Mouse (Mus musculus) right cerebral cortex, postnatal 10 days (tissue): ENCODE results near the gene Cemip.

Source experiments
- DNase-seq, 2 experiments: peaks; one replicate each; pipeline ENCODE4 v3.0.0; 2021; ENCODE audit warnings: low spot score in 2 of 2

Gene Cemip

GRCm38 (mm10) chr7:83966047-83966818 lies 120.1 kb downstream of the Cemip start:
- no peak for DNase-seq

GRCm38 (mm10) chr7:83965181-83965580 lies 121.1 kb downstream of the Cemip start:
- DNase-seq = no peak

GRCm38 (mm10) chr7:83952511-83952910 lies 133.8 kb downstream of the Cemip start:
- no peak for DNase-seq

- DNase-seq = no peak
Observed at GRCm38 (mm10) chr7:83951327-83951726, 135.0 kb downstream of the Cemip start.

GRCm38 (mm10) chr7:83949662-83950061 lies 136.6 kb downstream of the Cemip start:
- no peak for DNase-seq

GRCm38 (mm10) chr7:83948743-83949142 lies 137.6 kb downstream of the Cemip start:
- DNase-seq = no peak

- DNase-seq = no peak
Observed at GRCm38 (mm10) chr7:83941701-83942101, 144.6 kb downstream of the Cemip start.

GRCm38 (mm10) chr7:83940136-83940535 lies 146.2 kb downstream of the Cemip start:
- no peak for DNase-seq

- no peak for DNase-seq
Observed at GRCm38 (mm10) chr7:83939017-83939721, 147.1 kb downstream of the Cemip start.

GRCm38 (mm10) chr7:83921637-83922036 lies 164.7 kb downstream of the Cemip start:
- DNase-seq = no peak

GRCm38 (mm10) chr7:83920241-83920640 lies 166.1 kb downstream of the Cemip start:
- DNase-seq = no peak

- DNase-seq = peak; percentile 86 to 93
Observed at GRCm38 (mm10) chr7:83914566-83914965, 171.7 kb downstream of the Cemip start.

- no peak for DNase-seq
Observed at GRCm38 (mm10) chr7:83913995-83914394, 172.3 kb downstream of the Cemip start.

- DNase-seq = no peak
Observed at GRCm38 (mm10) chr7:83913405-83913932, 172.8 kb downstream of the Cemip start.

GRCm38 (mm10) chr7:83911909-83912308 lies 174.4 kb downstream of the Cemip start:
- no peak for DNase-seq

GRCm38 (mm10) chr7:83904831-83905230 lies 181.5 kb downstream of the Cemip start:
- DNase-seq = no peak

GRCm38 (mm10) chr7:83902296-83903145 lies 183.8 kb downstream of the Cemip start:
- DNase-seq = no peak

GRCm38 (mm10) chr7:83901425-83901824 lies 184.9 kb downstream of the Cemip start:
- no peak for DNase-seq

GRCm38 (mm10) chr7:83900519-83900918 lies 185.8 kb downstream of the Cemip start:
- no peak for DNase-seq

- no peak for DNase-seq
Observed at GRCm38 (mm10) chr7:83898267-83898666, 188.0 kb downstream of the Cemip start.

- DNase-seq = no peak
Observed at GRCm38 (mm10) chr7:83896077-83896740, 190.1 kb downstream of the Cemip start.
